Mouse (Mus musculus) ES-E14 (cell line): ENCODE results near the gene Tpst2.

Experiments
- CHD2 ChIP-seq: IDR thresholded peaks from 2 replicates; pipeline ENCODE4 v1.6.1; 2014; ENCODE audit warnings: mild to moderate bottlenecking, low read depth, low read length, inconsistent platforms
- HCFC1 ChIP-seq: IDR thresholded peaks from 2 replicates; pipeline ENCODE4 v1.6.1; 2012; ENCODE audit warnings: low read length, inconsistent platforms, borderline replicate concordance; ENCODE audit not compliant: insufficient read depth
- MAFK ChIP-seq: IDR thresholded peaks from 2 replicates; pipeline ENCODE4 v1.6.1; 2014; ENCODE audit warnings: mild to moderate bottlenecking, low read depth, low read length, inconsistent platforms; ENCODE audit not compliant: insufficient read depth
- ZC3H11A ChIP-seq: IDR thresholded peaks from 2 replicates; pipeline ENCODE4 v1.6.1; 2012; ENCODE audit warnings: low read depth, mild to moderate bottlenecking, inconsistent platforms, low read length, borderline replicate concordance
- ZNF384 ChIP-seq: IDR thresholded peaks from 2 replicates; pipeline ENCODE4 v1.6.1; 2012; ENCODE audit warnings: low read depth, low read length, inconsistent platforms

DNA sequence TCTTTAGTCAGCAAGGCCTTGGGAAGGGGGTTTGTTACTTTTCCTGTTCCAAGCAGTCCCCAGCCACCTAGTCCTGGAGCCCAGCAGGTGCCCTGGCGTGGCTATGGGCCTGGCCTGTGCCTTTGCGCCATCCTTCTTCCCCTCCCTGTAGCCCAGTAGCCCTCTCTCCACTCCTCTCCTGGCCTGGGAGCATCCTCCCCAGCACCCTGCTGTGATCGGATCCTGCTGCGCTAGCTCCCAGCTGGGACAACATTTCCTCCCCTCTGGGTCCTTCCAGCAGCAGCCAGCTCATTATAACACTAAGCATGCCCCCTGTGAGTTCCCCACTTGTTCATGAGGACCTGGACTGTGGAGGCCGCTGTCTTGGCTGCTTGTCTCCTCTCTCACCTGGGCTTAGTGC is 29.4 kb downstream of the Tpst2 start:
- TF ChIP-seq CHD2 (no peak), ZNF384 (no peak), HCFC1 (no peak), ZC3H11A (no peak), MAFK (no peak)
